Mouse (Mus musculus) MEL (cell line): ENCODE data around the gene Tnrc18. TPM values are rescaled to one million over a fixed set of nuclear protein-coding genes. Genes with fewer than 3 reads are reported as not detected.

Experiments
- DNase-seq: peaks from one replicate; pipeline ENCODE4 v3.0.0; 2011; ENCODE audit warnings: low read depth, low spot score
- H3K27ac ChIP-seq: 2 replicates; pipeline ENCODE4 v1.5.1; 2012; ENCODE audit warnings: low read depth, mild to moderate bottlenecking, control low read depth, low read length, moderate library complexity; ENCODE audit not compliant: control insufficient read depth
- H3K27me3 ChIP-seq, 2 experiments: fragments of 150-350 bp in 1 of 2; sonication (generic) in 1 of 2; 2 replicates each; pipeline ENCODE4 v1.6.1; 2012; ENCODE audit warnings: low read length in 2 of 2, mild to moderate bottlenecking in 2 of 2, improper control_type of control experiment in 1 of 2, moderate library complexity in 1 of 2; ENCODE audit not compliant: insufficient read depth in 2 of 2, control insufficient read depth in 1 of 2
- H3K36me3 ChIP-seq, 2 experiments: 2 replicates each; pipeline ENCODE4 v1.6.1; 2012 to 2014; ENCODE audit warnings: low read length in 2 of 2, improper control_type of control experiment in 1 of 2, inconsistent platforms in 1 of 2, mild to moderate bottlenecking in 1 of 2; ENCODE audit not compliant: insufficient read depth in 2 of 2, control insufficient read depth in 1 of 2
- H3K4me1 ChIP-seq, 2 experiments: fragments of 150-350 bp in 1 of 2; sonication (generic) in 1 of 2; 2 replicates each; pipeline ENCODE4 v1.6.1; 2012; ENCODE audit warnings: low read length in 2 of 2, improper control_type of control experiment in 1 of 2, mild to moderate bottlenecking in 1 of 2; ENCODE audit not compliant: insufficient read depth in 2 of 2, control insufficient read depth in 1 of 2
- H3K4me3 ChIP-seq, 2 experiments: fragments of 150-350 bp in 1 of 2; sonication (generic) in 1 of 2; 2 replicates each; pipeline ENCODE4 v1.5.1; 2012; ENCODE audit warnings: low read depth in 2 of 2, low read length in 2 of 2, mild to moderate bottlenecking in 2 of 2, moderate library complexity in 2 of 2, control low read depth in 1 of 2, improper control_type of control experiment in 1 of 2; ENCODE audit not compliant: control insufficient read depth in 1 of 2, insufficient read depth in 1 of 2
- H3K79me2 ChIP-seq: 2 replicates; pipeline ENCODE4 v1.6.1; 2012; ENCODE audit warnings: mild to moderate bottlenecking, low read length, moderate library complexity; ENCODE audit not compliant: control insufficient read depth, poor library complexity, insufficient read depth
- H3K9ac ChIP-seq: 2 replicates; pipeline ENCODE4 v1.6.1; 2012; ENCODE audit warnings: low read depth, mild to moderate bottlenecking, control low read depth, low read length, moderate library complexity; ENCODE audit not compliant: control insufficient read depth, poor library complexity, severe bottlenecking
- H3K9me3 ChIP-seq: fragments of 150-350 bp; sonication (generic); replicated peaks from 2 replicates; pipeline ENCODE4 v1.6.1; 2012; ENCODE audit warnings: mild to moderate bottlenecking, low read length, improper control_type of control experiment, moderate library complexity; ENCODE audit not compliant: insufficient read depth
- BHLHE40 ChIP-seq: IDR thresholded peaks from 2 replicates; pipeline ENCODE4 v1.6.1; 2012; ENCODE audit warnings: low read depth, mild to moderate bottlenecking, inconsistent platforms, low read length, improper control_type of control experiment, borderline replicate concordance
- CHD1 ChIP-seq: IDR thresholded peaks from 2 replicates; pipeline ENCODE4 v1.6.1; 2012; ENCODE audit warnings: low read depth, mild to moderate bottlenecking, inconsistent platforms, low read length, improper control_type of control experiment
- CHD2 ChIP-seq: IDR thresholded peaks from 2 replicates; pipeline ENCODE4 v1.6.1; 2011; ENCODE audit warnings: low read length, improper control_type of control experiment
- CTCF ChIP-seq, 3 experiments: IDR thresholded peaks in 2 of 3; conservative IDR thresholded peaks in 1 of 3; 2 replicates each; pipeline ENCODE4 v1.5.1; 2011 to 2012; ENCODE audit warnings: low read length in 3 of 3, low read depth in 2 of 3, mild to moderate bottlenecking in 2 of 3, improper control_type of control experiment in 1 of 3, inconsistent platforms in 1 of 3, mixed read lengths in 1 of 3, moderate library complexity in 1 of 3; ENCODE audit not compliant: control insufficient read depth in 1 of 3, insufficient read depth in 1 of 3, poor library complexity in 1 of 3, severe bottlenecking in 1 of 3
- ELF1 ChIP-seq: IDR thresholded peaks from 2 replicates; pipeline ENCODE4 v1.6.1; 2014; ENCODE audit warnings: low read depth, mild to moderate bottlenecking, inconsistent platforms, low read length, improper control_type of control experiment, moderate library complexity
- EP300 ChIP-seq, 2 experiments: IDR thresholded peaks; 2 replicates each; pipeline ENCODE4 v1.6.1; 2011; ENCODE audit warnings: improper control_type of control experiment in 2 of 2, low read length in 2 of 2, low read depth in 1 of 2, mild to moderate bottlenecking in 1 of 2
- ETS1 ChIP-seq: IDR thresholded peaks from 2 replicates; pipeline ENCODE4 v1.6.1; 2012; ENCODE audit warnings: low read depth, mild to moderate bottlenecking, inconsistent platforms, low read length, improper control_type of control experiment, moderate library complexity
- HCFC1 ChIP-seq: IDR thresholded peaks from 2 replicates; pipeline ENCODE4 v1.6.1; 2012; ENCODE audit warnings: low read depth, mild to moderate bottlenecking, inconsistent platforms, low read length, improper control_type of control experiment, moderate library complexity
- KAT2A ChIP-seq: conservative IDR thresholded peaks from 2 replicates; pipeline ENCODE4 v1.6.1; 2012; ENCODE audit warnings: low read depth, low read length, improper control_type of control experiment, inconsistent platforms
- MAFK ChIP-seq: IDR thresholded peaks from 2 replicates; pipeline ENCODE4 v1.6.1; 2011; ENCODE audit warnings: low read depth, mild to moderate bottlenecking, low read length, improper control_type of control experiment, borderline replicate concordance
- MEF2A ChIP-seq: IDR thresholded peaks from 2 replicates; pipeline ENCODE4 v1.6.1; 2014; ENCODE audit warnings: low read depth, mild to moderate bottlenecking, inconsistent platforms, low read length, improper control_type of control experiment; ENCODE audit not compliant: poor library complexity, insufficient replicate concordance, severe bottlenecking; ENCODE audit errors: extremely low read depth
- MYB ChIP-seq: IDR thresholded peaks from 2 replicates; pipeline ENCODE4 v1.6.1; 2011; ENCODE audit warnings: mild to moderate bottlenecking, low read depth, low read length, improper control_type of control experiment
- RCOR1 ChIP-seq: IDR thresholded peaks from 2 replicates; pipeline ENCODE4 v1.6.1; 2012; ENCODE audit warnings: low read depth, mild to moderate bottlenecking, inconsistent platforms, low read length, improper control_type of control experiment
- TAL1 ChIP-seq: IDR thresholded peaks from 2 replicates; pipeline ENCODE4 v1.6.1; 2012; ENCODE audit warnings: mild to moderate bottlenecking, inconsistent platforms, low read length, moderate library complexity, mixed read lengths
- TBP ChIP-seq: IDR thresholded peaks from 2 replicates; pipeline ENCODE4 v1.8.0; 2011; ENCODE audit warnings: low read depth, low read length, improper control_type of control experiment
- USF1 ChIP-seq: IDR thresholded peaks from 2 replicates; pipeline ENCODE4 v1.6.1; 2014; ENCODE audit warnings: low read depth, mild to moderate bottlenecking, inconsistent platforms, low read length, improper control_type of control experiment, moderate library complexity
- ZC3H11A ChIP-seq: IDR thresholded peaks from 2 replicates; pipeline ENCODE4 v1.6.1; 2012; ENCODE audit warnings: low read depth, mild to moderate bottlenecking, inconsistent platforms, low read length, improper control_type of control experiment
- ZKSCAN1 ChIP-seq: IDR thresholded peaks from 2 replicates; pipeline ENCODE4 v1.6.1; 2012; ENCODE audit warnings: low read depth, mild to moderate bottlenecking, inconsistent platforms, low read length, improper control_type of control experiment, moderate library complexity
- polyA plus RNA-seq, 2 experiments: library from polyadenylated mRNA; stranded (reverse) in 1 of 2; unstranded in 1 of 2; fragments of >175 nt in 1 of 2; fragments of >200 nt in 1 of 2; gene quantifications; 2 replicates each; pipeline versions ENCODE4 v1.2.1 to v1.2.4; 2012; ENCODE audit warnings: low replicate concordance in 2 of 2, low read depth in 1 of 2; ENCODE audit not compliant: insufficient read length in 2 of 2, insufficient read depth in 1 of 2, missing spikeins in 1 of 2
- total RNA-seq: library from RNA; depleted of rRNA; stranded (reverse); fragments of 300-350 nt; gene quantifications from 2 replicates; pipeline ENCODE4 v1.2.3, GENCODE M21; 2012

The Tnrc18 gene
- total and polyA plus RNA-seq, 3 experiments: 0.31 to 3.4 TPM; not detected in 1

- Histone ChIP-seq H3K27ac (no peak overlapping the region), H3K9ac (no peak overlapping the region), H3K79me2 (no peaks in the 10 kb centered on the region; the same call in 1 of the 2 replicates), H3K27me3 (no peaks in the 10 kb centered on the region), H3K9me3 (no peaks in the 10 kb centered on the region), H3K4me3 (no peak overlapping the region), H3K4me1 (no peaks in the 10 kb centered on the region), H3K36me3 (no peaks in the 10 kb centered on the region)
- no peak for DNase-seq
- no peak for TF ChIP-seq ELF1
These were observed 2.0 kb downstream of the Tnrc18 start for GRCm38 (mm10) chr5:142815421-142816001.

DNA sequence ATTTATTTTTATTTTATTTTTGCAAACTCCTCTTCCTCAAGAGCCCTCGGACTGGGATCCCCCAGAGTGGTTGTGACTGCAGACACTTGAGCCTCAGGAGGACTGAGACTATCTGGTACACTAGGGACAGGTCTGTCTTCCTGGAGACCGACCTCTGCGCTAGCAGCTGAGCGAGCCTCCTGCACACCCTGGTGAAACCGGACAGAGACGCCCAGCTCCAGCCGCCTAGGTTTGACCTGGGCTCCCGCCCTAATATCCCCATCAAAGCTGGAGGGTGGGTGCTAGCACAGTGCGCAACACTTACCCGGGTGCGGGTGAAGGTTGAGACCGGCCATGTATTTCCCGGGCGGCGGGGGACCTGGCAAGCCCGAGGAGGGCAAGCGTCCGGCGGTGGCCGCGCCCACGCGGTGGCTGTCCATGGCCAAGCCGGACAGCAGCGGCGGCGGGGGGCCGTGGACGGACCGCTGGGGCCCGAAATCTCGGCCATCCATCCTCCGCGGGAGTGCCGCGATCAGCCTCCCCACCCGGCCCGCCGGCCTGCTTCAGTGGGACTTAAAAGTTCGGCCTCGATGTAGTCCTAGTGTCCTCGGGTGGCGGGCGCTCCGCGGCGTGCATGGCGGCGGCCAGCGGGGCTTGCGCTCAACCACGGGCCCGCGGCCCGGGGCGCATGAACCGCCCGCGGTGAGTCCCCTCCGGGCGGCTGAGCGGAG lies 2.6 kb downstream of the Tnrc18 start:
- TF ChIP-seq EP300 (IDR thresholded peaks at IDR 0.05; ENCODE audit: low read depth in 1 of 2, low read length in 2 of 2): no peak
- TF ChIP-seq CHD1: no peak
- no peak for TF ChIP-seq ETS1
- TF ChIP-seq ZC3H11A: no peak
- TF ChIP-seq TAL1: no peak
- no peak for TF ChIP-seq KAT2A
- TF ChIP-seq MYB: no peak
- no peak for TF ChIP-seq USF1
- TF ChIP-seq CTCF (IDR thresholded peaks at IDR 0.05 in 2 of 3, conservative IDR thresholded peaks at IDR 0.05 in 1 of 3; ENCODE audit: control insufficient read depth in 1 of 3, insufficient read depth in 1 of 3, low read depth in 2 of 3, low read length in 3 of 3, poor library complexity in 1 of 3, severe bottlenecking in 1 of 3): no peak
- TF ChIP-seq TBP: no peak
- TF ChIP-seq CHD2: no peak
- no peak for TF ChIP-seq MAFK
- no peak for TF ChIP-seq BHLHE40
- no peak for TF ChIP-seq ELF1
- no peak for TF ChIP-seq HCFC1
- TF ChIP-seq MEF2A: no peak
- TF ChIP-seq ZKSCAN1: no peak
- no peak for TF ChIP-seq RCOR1
- DNase-seq: no peak
- Histone ChIP-seq H3K27me3 (no peaks in the 10 kb centered on the region), H3K4me3 (no peak overlapping the region), H3K4me1 (no peaks in the 10 kb centered on the region), H3K9me3 (no peaks in the 10 kb centered on the region), H3K79me2 (no peaks in the 10 kb centered on the region; the same call in 1 of the 2 replicates), H3K36me3 (no peaks in the 10 kb centered on the region), H3K9ac (no peak overlapping the region), H3K27ac (no peak overlapping the region)
